Mouse (Mus musculus) lung, postnatal 0 days (tissue): Measurements from ENCODE around the gene Fbxw11. TPM values are rescaled to one million over a fixed set of nuclear protein-coding genes. Genes with fewer than 3 reads are reported as not detected.

Experiments used
- ATAC-seq: fragments of 200-750 bp; cut with Nextera tagmentation; 2 replicates; pipeline ENCODE4 v1.8.0; 2017; ENCODE audit warnings: moderate library complexity
- DNase-seq: peaks from one replicate; pipeline ENCODE4 v3.0.0-alpha.2; 2016; ENCODE audit warnings: low spot score
- H3K27ac ChIP-seq: fragments of 300-500 bp; sonication (generic); 2 replicates; pipeline ENCODE4 v1.5.1; 2014; ENCODE audit warnings: antibody characterized with exemption, mild to moderate bottlenecking, low read length, mixed read lengths
- H3K27me3 ChIP-seq: fragments of 300-500 bp; sonication (generic); replicated peaks from 2 replicates; pipeline ENCODE4 v1.6.1; 2014; ENCODE audit warnings: low read length, mixed read lengths; ENCODE audit not compliant: insufficient read depth
- H3K36me3 ChIP-seq: fragments of 300-500 bp; sonication (generic); 2 replicates; pipeline ENCODE4 v1.6.1; 2014; ENCODE audit warnings: low read length, mixed read lengths; ENCODE audit not compliant: insufficient read depth
- H3K4me1 ChIP-seq: fragments of 300-500 bp; sonication (generic); 2 replicates; pipeline ENCODE4 v1.6.1; 2014; ENCODE audit warnings: antibody characterized with exemption, low read depth, low read length, mixed read lengths; ENCODE audit not compliant: insufficient read depth
- H3K4me2 ChIP-seq: fragments of 300-500 bp; sonication (generic); replicated peaks from 2 replicates; pipeline ENCODE4 v1.6.1; 2014; ENCODE audit warnings: low read depth, mild to moderate bottlenecking, low read length, moderate library complexity, mixed read lengths
- H3K4me3 ChIP-seq: fragments of 300-500 bp; sonication (generic); 2 replicates; pipeline ENCODE4 v1.5.1; 2014; ENCODE audit warnings: low read depth, low read length
- H3K9ac ChIP-seq: fragments of 300-500 bp; sonication (generic); replicated peaks from 2 replicates; pipeline ENCODE4 v1.6.1; 2014; ENCODE audit warnings: low read depth, mild to moderate bottlenecking
- H3K9me3 ChIP-seq: fragments of 300-500 bp; sonication (generic); 2 replicates; pipeline ENCODE4 v1.6.1; 2016; ENCODE audit warnings: low read length, mixed read lengths
- CTCF ChIP-seq: IDR thresholded peaks from 2 replicates; pipeline ENCODE4 v1.5.1; 2016; ENCODE audit warnings: antibody characterized with exemption, mild to moderate bottlenecking
- EP300 ChIP-seq: IDR thresholded peaks from 2 replicates; pipeline ENCODE4 v1.6.1; 2016; ENCODE audit warnings: antibody characterized with exemption, mild to moderate bottlenecking, control low read depth
- WGBS: fragments of 180-500 bp; shearing (Covaris S2); extraction: QIAGEN DNeasy Blood & Tissue Kit; methylation state at CpG from one replicate; pipeline ENCODE4 v1.1.7; 2014; 5-methylcytosine and 5-hydroxymethylcytosine counted together
- polyA plus RNA-seq: library from polyadenylated mRNA; unstranded; fragments of >200 nt; fragmentation: Nextera tagmentation; extraction: Ambion mirVana; gene quantifications from 2 replicates; pipeline ENCODE4 v1.2.1, GENCODE M21; 2015

The Fbxw11 gene
- polyA plus RNA-seq, 1 experiment from 2014 or later, result 46.6 TPM

- 29% methylated on average over 7 of the region's 7 CpGs for WGBS
- DNase-seq, result peak; percentile 87
Measured at GRCm38 (mm10) chr11:32605131-32605860, 37.2 kb upstream of the Fbxw11 start.

GRCm38 (mm10) chr11:32605907-32606306 lies 36.6 kb upstream of the Fbxw11 start:
- Histone ChIP-seq H3K27ac (peak overlapping the region; percentile 79; the same call in 1 of the 2 replicates), H3K9me3 (no peaks in the 10 kb centered on the region)

More at GRCm38 (mm10) chr11:32605131-32605860, 37.2 kb upstream of the Fbxw11 start:
- Histone ChIP-seq H3K36me3 (no peaks in the 10 kb centered on the region), H3K27me3 (no peaks in the 10 kb centered on the region), H3K9ac (no peak overlapping the region), H3K4me1 (peaks cover 9% of the 10 kb centered on the region; the same call in 1 of the 2 replicates), H3K4me2 (0 out of 2 replicates have a peak overlapping the region, but pooled peaks have one; percentile 29), H3K4me3 (no peak overlapping the region), H3K9me3 (no peaks in the 10 kb centered on the region), H3K27ac (peak overlapping the region; percentile 79)
- peak; percentile 63 for TF ChIP-seq EP300
- no peak for TF ChIP-seq CTCF
- peak; percentile 87 for ATAC-seq

GRCm38 (mm10) chr11:32607319-32607718 lies 35.2 kb upstream of the Fbxw11 start:
- no peak overlapping the region for H3K27ac ChIP-seq
- TF ChIP-seq CTCF (no peak), EP300 (no peak)
- ATAC-seq (no peak), DNase-seq (no peak)
- H3K9me3 ChIP-seq, result no peaks in the 10 kb centered on the region
- H3K4me2 ChIP-seq, result no peak overlapping the region
- H3K4me1 ChIP-seq, result peaks cover 2% of the 10 kb centered on the region; the same call in 1 of the 2 replicates
- H3K9ac ChIP-seq, result no peak overlapping the region
- H3K36me3 ChIP-seq, result no peaks in the 10 kb centered on the region
- no peaks in the 10 kb centered on the region for H3K27me3 ChIP-seq
- H3K4me3 ChIP-seq, result no peak overlapping the region

More at GRCm38 (mm10) chr11:32605907-32606306, 36.6 kb upstream of the Fbxw11 start:
- peaks cover 9% of the 10 kb centered on the region; the same call in 1 of the 2 replicates for H3K4me1 ChIP-seq
- H3K36me3 ChIP-seq, result no peaks in the 10 kb centered on the region
- no peaks in the 10 kb centered on the region for H3K27me3 ChIP-seq
- H3K9ac ChIP-seq, result no peak overlapping the region
- no peak overlapping the region for H3K4me2 ChIP-seq
- H3K4me3 ChIP-seq, result no peak overlapping the region
- ATAC-seq (no peak), DNase-seq (no peak)
- WGBS, result 65% methylated on average over 3 of the region's 3 CpGs
- no peak for TF ChIP-seq EP300
- no peak for TF ChIP-seq CTCF

GRCm38 (mm10) chr11:32610616-32611015 lies 31.9 kb upstream of the Fbxw11 start:
- Histone ChIP-seq H3K4me3 (no peak overlapping the region), H3K9me3 (no peaks in the 10 kb centered on the region), H3K4me1 (no peaks in the 10 kb centered on the region), H3K9ac (no peak overlapping the region), H3K36me3 (no peaks in the 10 kb centered on the region), H3K27me3 (no peaks in the 10 kb centered on the region), H3K4me2 (no peak overlapping the region), H3K27ac (no peak overlapping the region)
- ATAC-seq (no peak), DNase-seq (no peak)
- TF ChIP-seq EP300, result no peak
- TF ChIP-seq CTCF, result no peak
- 82% methylated on average over 6 of the region's 6 CpGs for WGBS

- no peaks in the 10 kb centered on the region for H3K4me1 ChIP-seq
- H3K4me3 ChIP-seq, result no peak overlapping the region
- no peak overlapping the region for H3K27ac ChIP-seq
- peak; percentile 74 for ATAC-seq
- H3K9ac ChIP-seq, result no peak overlapping the region
- no peaks in the 10 kb centered on the region for H3K9me3 ChIP-seq
- DNase-seq, result peak; percentile 41
- 47% methylated on average over 6 of the region's 6 CpGs for WGBS
- no peak overlapping the region for H3K4me2 ChIP-seq
- H3K27me3 ChIP-seq, result no peaks in the 10 kb centered on the region
- H3K36me3 ChIP-seq, result no peaks in the 10 kb centered on the region
- peak; percentile 46 for TF ChIP-seq CTCF
- TF ChIP-seq EP300, result no peak
Measured at GRCm38 (mm10) chr11:32612304-32612703, 30.2 kb upstream of the Fbxw11 start.

GRCm38 (mm10) chr11:32614463-32614862 lies 28.1 kb upstream of the Fbxw11 start:
- H3K27me3 ChIP-seq, result no peaks in the 10 kb centered on the region
- 96% methylated on average over 29 of the region's 29 CpGs for WGBS
- DNase-seq (no peak), ATAC-seq (no peak)
- TF ChIP-seq EP300 (no peak), CTCF (no peak)
- H3K27ac ChIP-seq, result no peak overlapping the region
- H3K4me2 ChIP-seq, result no peak overlapping the region
- no peak overlapping the region for H3K4me3 ChIP-seq
- H3K36me3 ChIP-seq, result no peaks in the 10 kb centered on the region
- no peak overlapping the region for H3K9ac ChIP-seq
- peaks cover 4% of the 10 kb centered on the region; the same call in 1 of the 2 replicates for H3K4me1 ChIP-seq
- no peaks in the 10 kb centered on the region for H3K9me3 ChIP-seq
